Mouse (Mus musculus): ENCODE measurements at regions not wholly inside any gene's neighbourhood (a gene's known extent, or its start where the extent isn't known, plus 50 kb on each side); places are given as distances from the start of the nearest gene placed in this dataset.
"Not testable (repeated sequence)": the region's sequence is repeated elsewhere in the genome, so short reads cannot be mapped to it uniquely, and the experiment has no call there.

DNA sequence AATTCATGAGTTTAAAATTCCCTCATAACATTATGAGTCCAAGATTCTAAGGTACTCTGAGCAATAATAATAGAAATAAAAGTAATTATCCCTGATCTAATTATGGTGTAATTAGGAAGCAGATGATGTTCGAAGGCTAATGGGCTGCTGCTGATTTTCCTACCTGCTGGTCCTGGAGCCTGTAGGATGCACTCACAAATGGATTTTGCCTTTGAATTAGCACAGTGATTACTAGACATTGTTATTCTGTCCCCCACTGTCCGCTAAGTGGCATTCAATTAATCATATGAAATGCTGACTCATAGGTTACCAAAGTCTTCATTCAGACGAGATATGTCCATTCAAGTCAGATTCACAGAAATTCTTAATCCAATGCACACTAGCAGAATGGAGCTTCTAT, 246.0 kb upstream of the Klf6 start:
- DNase-seq = no peak
- Histone ChIP-seq H3K4me3 (no peak overlapping the region), H3K27ac (peak overlapping the region; percentile 81)
- intact Hi-C loops (cut with DNase I) = no loop called here
- TF ChIP-seq CTCF (IDR thresholded peaks at IDR 0.05) = no peak

DNA sequence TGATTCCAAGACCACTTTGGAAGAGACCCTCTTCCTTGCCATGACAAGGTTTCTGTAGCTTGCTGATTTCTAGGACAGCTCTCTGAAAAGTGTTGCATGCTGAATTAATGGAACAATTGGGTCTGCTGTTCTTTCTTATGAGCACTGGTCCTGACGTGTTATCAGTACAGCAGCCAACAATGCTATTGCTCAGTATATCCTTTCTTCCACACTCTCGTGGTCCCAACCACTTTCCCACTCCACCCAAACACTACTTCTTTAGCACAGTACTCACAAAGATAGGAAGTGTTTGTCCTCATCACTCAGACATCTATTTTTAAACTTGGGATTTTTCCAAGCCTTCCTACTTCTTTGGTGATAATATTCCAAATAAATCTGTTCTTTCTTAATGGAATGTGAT, 233.2 kb upstream of the Klf6 start:
- intact Hi-C loops (cut with DNase I) = no loop called here
- DNase-seq = no peak
- H3K4me3 ChIP-seq = no peak overlapping the region
- no peak overlapping the region for H3K27ac ChIP-seq
- TF ChIP-seq CTCF (IDR thresholded peaks at IDR 0.05) = no peak

DNA sequence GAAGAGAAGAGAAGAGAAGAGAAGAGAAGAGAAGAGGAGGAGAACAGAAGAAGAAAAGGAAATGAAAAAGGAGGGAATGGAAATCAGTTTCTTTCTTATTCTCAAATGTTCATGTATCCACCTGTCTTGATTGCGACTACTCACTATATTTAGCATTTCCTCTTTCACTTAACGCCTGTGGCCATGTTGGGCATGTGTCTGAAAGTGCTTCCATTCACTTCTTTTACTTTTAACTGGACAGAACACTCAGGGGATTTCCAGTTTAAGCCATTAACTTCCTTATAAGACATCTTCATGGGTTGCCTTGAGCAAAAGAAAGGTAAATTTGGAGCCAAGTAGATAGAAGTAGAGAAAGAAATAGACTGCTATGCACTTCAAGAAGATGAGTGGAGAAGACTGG, 226.3 kb upstream of the Klf6 start:
- intact Hi-C loops (cut with DNase I) = no loop called here
- H3K4me3 ChIP-seq = no peak overlapping the region

DNA sequence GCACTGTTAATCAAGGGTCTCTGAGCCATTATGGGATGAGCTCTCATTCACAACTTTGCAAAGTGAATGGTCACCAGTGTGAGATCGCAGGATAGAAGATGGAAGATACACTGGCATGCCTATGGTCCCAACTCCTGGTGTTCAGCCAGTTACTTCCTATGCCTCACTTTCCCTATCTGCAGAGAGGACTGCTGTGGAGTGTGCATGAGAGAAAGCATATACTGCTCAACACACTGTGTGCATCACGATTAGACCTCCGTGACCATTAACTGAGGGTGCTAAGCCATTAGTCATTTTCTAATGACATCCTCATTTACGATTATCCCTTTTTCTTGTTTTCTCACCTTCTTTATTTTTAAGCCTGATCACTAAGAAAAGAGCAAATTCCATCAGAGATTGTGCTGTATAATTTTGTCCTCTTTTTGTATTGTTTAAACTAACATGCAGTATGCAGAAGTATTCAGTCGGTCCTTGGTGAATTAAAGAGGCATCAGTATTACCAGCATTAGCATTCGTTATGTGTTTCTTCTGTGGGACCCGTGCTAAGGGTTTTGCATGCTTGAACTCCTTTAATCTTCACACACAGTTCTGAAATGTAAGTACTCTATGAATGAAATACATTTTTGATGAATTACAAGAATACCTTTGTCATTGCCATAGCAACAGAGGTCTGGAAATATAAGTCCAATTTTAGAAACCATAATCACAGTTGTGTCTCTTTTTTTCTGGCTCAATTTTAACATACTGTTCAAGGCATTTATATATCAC, 219.4 kb upstream of the Klf6 start:
- no peak for DNase-seq
- TF ChIP-seq CTCF (IDR thresholded peaks at IDR 0.05) = no peak
- intact Hi-C loops (cut with DNase I) = no loop called here

More for the DNA sequence above, 226.3 kb upstream of the Klf6 start:
- no peak for DNase-seq
- TF ChIP-seq CTCF (IDR thresholded peaks at IDR 0.05) = no peak
- H3K27ac ChIP-seq = no peak overlapping the region

DNA sequence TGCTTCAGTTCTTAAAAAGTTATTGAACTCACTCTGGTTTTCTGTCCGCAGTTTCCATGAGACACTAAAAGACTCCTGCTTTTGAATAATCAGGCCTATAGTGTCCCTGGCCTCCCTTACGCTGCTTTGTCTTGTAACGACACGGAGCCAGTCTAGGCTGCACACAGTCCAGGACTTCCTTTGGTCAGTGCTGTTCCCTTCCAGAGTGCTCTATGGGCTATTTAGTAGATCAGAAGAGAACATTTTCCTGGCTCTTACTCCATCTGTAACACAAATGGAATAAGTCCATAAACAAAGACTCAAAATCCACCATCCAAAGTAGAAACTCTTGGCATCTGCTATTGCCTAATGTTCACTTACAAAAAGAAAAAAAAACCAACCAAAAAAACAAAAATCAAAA, 213.0 kb upstream of the Klf6 start:
- no peak for TF ChIP-seq CTCF (IDR thresholded peaks at IDR 0.05)
- intact Hi-C loops (cut with DNase I) = no loop called here
- DNase-seq = no peak
- H3K27ac ChIP-seq = no peak overlapping the region
- H3K4me3 ChIP-seq = no peak overlapping the region

More for the DNA sequence above, 219.4 kb upstream of the Klf6 start:
- Histone ChIP-seq H3K27ac (no peak overlapping the region), H3K4me3 (no peak overlapping the region)

DNA sequence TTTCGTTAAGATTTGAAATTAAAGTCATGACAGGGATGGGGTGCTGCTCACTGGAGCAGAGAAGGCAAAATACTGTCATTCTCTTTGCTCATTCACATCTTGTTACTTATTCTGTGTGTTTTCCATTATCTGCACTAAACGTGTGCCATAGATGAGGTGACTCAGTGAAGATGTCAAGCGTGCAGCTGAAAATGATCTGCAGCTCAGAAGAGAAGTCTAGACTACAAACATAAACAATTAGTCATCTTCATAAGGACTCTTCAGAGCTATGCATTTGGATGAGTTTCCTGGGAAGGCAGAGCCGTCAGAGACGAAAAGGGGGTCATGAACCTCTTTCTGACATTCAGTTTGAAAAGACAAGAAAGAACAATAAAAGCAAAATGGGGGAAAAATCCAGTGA, 203.7 kb upstream of the Klf6 start:
- Histone ChIP-seq H3K27ac (no peak overlapping the region), H3K4me3 (no peak overlapping the region)
- TF ChIP-seq CTCF (IDR thresholded peaks at IDR 0.05) = no peak
- DNase-seq = no peak
- intact Hi-C loops (cut with DNase I) = no loop called here

DNA sequence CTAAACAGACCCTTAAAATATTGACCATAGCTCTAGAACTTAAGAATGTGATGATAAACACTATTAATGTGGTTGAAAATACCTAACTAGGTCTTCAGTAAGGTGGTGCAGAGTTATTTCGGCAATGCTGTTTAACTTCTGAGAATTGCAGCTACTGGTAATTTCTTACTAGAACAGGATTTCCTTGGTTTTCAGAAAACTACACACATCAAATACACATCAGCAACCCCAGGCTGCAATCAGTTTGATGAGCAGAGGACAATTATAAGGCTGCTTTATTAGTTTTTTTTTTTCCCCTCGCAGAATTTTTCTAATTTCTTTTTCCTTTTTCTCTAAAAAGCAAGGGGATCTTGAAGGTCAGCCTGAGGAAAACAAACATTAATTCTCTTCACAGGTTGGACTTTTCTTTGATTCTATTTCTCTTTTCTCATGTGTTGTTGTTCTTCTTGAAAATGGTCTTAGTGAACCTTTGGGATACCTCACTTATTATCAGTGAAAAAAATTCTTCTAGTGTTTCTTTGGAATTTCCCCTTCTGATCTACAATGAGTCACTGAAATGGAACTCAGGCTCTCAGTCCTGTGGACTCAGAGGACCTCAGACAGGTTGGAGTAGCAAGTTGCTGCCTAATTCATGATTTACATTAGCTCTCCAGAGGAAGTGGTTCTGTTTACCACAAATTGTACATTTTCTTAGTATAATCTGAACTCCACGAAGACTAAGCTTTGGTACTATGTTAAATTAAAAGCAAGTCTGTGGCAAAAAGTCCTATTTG, 194.9 kb upstream of the Klf6 start:
- H3K4me3 ChIP-seq = no peak overlapping the region
- TF ChIP-seq CTCF (IDR thresholded peaks at IDR 0.05) = no peak
- no peak for DNase-seq
- no peak overlapping the region for H3K27ac ChIP-seq
- intact Hi-C loops (cut with DNase I) = no loop called here

DNA sequence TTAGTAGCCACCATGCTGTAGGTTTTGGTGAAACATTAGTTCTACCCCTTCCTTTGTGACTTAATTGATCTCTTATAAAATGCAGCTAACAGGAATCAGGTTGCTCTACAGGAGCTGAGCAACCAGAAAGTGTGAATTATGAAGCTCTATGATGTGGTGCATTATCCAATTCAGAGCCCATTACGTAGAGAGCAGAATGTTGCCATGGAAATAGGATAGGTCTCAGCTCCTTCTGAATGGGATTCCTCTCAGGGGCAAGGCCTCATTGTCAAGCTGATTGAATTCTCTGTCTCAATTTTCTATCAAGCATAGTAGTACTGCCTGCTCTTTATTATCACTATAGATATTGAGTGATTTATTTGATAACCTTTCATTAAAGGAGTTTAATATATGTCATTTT, 185.6 kb upstream of the Klf6 start:
- no peak for TF ChIP-seq CTCF (IDR thresholded peaks at IDR 0.05)
- intact Hi-C loops (cut with DNase I) = no loop called here
- no peak for DNase-seq
- H3K4me3 ChIP-seq = no peak overlapping the region
- H3K27ac ChIP-seq = no peak overlapping the region

DNA sequence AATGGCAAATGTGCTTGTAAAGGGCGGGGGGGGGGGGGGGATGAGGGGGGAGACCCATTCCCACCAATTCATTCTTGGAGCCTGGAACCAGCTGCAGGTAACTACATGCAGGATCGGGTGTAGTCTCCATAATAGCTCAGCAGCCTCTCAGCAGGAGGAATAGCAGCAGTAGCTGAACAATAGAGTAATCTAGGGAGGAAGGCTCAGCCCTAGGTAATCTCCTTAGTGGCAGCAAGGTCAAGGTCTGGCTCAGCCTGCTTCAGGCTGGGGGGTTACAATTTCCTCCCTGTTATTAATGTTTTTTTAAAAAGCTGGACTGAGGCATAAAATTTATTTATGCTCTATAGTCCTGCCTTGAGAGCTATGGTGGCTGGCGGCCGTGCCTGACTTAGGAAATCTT, 171.2 kb upstream of the Klf6 start:
- no peak for DNase-seq
- intact Hi-C loops (cut with DNase I) = no loop called here
- no peak for TF ChIP-seq CTCF (IDR thresholded peaks at IDR 0.05)
- Histone ChIP-seq H3K27ac (no peak overlapping the region), H3K4me3 (no peak overlapping the region)

DNA sequence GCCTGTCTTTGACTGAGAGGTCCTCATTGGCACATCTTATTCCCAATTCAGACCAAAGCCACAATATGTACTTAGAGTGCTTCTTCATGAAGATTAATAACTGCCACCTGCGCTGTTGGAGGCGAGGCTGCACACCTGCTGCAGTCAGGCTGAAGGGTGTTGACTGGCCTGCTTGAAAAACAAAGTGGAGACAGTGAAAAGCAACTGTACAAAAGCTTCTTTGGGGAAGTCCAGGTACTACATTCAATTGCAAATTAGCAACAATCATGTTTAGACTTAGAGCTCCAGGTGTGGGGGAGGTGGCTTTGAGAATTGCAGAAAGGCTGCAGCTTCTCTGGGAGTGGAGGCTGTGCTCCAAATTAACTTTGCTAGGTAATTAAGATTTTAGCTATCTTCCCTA, 170.6 kb upstream of the Klf6 start:
- intact Hi-C loops (cut with DNase I); H3K27ac ChIP-seq; H3K4me3 ChIP-seq; DNase-seq: not testable (repeated sequence)

DNA sequence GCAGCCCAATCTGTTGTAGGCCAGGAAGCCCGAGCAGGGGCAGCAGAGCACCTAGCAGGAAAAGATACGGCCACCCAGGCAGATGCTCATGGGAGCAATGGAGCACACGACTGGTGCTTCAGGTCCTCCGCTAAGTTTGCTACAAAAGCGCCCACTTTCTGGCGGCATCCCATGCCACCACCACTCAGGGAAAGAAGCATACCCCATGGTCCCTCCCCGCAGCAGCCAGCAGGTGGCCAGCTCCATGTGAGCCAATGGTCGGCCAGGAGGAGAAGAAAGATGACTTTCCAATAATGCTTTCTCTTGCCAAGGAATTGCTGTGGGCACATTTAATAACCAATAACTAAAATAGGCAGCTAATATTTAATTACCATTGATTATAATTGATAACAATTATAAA, 166.7 kb upstream of the Klf6 start:
- H3K27ac ChIP-seq = no peak overlapping the region
- no peak for DNase-seq
- no peak overlapping the region for H3K4me3 ChIP-seq
- intact Hi-C loops (cut with DNase I) = no loop called here
- no peak for TF ChIP-seq CTCF (IDR thresholded peaks at IDR 0.05)

DNA sequence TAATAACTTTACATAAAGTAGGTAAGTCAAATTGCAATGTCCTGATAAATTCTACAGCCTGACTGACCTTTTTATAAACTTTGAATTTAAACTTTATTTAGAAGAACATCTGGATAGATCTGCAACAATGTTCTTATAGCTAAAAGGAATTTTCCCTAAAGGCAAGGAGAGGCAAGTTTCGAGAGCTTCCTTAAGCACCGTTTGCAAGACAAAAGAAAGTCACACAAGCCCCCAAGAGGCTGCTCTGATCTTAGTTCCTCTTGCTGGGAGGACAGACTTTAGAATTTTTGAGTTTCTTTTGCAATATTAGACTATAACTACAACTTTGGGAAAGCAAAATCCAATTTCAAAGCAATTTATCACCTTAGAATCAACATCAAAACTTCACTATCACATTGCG, 165.7 kb upstream of the Klf6 start:
- intact Hi-C loops (cut with DNase I); H3K4me3 ChIP-seq; H3K27ac ChIP-seq; DNase-seq: not testable (repeated sequence)

DNA sequence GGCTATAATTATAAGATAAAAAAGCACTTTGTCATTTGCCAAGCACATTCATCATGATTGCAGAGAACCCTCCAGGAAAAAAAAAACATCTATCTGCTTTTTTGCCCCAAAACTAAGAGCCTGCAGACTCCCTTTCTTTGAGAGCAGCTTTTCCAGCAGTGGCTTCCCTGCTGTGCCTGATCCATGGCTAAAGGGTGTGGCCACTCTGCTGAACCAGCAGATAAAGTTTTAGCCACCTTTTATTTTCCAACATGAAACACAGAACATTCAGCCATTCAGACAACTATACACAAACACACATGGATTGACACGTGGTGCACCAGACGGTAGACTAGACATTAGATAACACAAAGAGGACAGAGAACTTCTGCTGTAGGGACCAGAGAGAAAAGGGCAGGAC, 164.9 kb upstream of the Klf6 start:
- peak overlapping the region; percentile 45 for H3K4me3 ChIP-seq

DNA sequence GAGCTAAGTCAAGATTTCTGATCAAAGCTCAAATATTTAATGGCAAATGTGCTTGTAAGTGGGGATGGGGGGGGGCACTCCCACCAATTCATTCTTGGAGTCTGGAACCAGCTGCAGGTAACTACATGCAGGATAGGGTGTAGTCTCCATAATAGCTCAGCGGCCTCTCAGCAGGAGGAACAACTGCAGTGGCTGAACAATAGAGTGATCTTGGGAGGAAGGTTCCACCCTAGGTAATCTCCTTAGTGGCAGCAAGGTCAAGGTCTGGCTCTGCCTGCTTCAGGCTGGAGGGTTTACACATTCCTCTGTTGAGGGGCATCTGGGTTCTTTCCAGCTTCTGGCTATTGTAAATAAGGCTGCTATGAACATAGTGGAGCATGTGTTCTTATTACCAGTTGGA, 164.0 kb upstream of the Klf6 start:
- H3K27ac ChIP-seq = peak overlapping the region; percentile 68
- intact Hi-C loops (cut with DNase I); DNase-seq; H3K4me3 ChIP-seq: not testable (repeated sequence)

More for the DNA sequence above, 164.9 kb upstream of the Klf6 start:
- intact Hi-C loops (cut with DNase I) = no loop called here
- H3K27ac ChIP-seq = peak overlapping the region; percentile 68
- TF ChIP-seq CTCF (IDR thresholded peaks at IDR 0.05) = no peak
- no peak for DNase-seq

Data from gastrocnemius, adult 2 months (tissue).